ENCODE assay signal across 28 mouse cellular contexts in genomic region chr11:58107664-58108337, GRCm38 (mm10). TPM values are rescaled to one million over a fixed set of nuclear protein-coding genes. Genes with fewer than 3 reads are reported as not detected.
DNase-seq lines count a peak whose midpoint lies in the region; ATAC-seq and TF ChIP-seq lines count a peak whose summit lies in the region.
"Had no signal": no experiment of that assay in that cellular context is flagged by ENCODE, and none has a peak within 500 bp of the region (broad histone marks: within the 10 kb centered on the region; RNA-seq: fewer than 3 reads in every experiment).

No protein-coding gene starts in this region.

- peak; percentile 74 for DNase-seq in A20 (ENCODE audit: low read depth, low spot score)
- no peak for DNase-seq in left cerebral cortex, postnatal 14 days (ENCODE audit: low spot score in 2 of 2)
- DNase-seq in stomach, postnatal 0 days (ENCODE audit: low spot score), result no peak
- DNase-seq: adrenal gland, adult 8-10 months; adrenal gland, postnatal 25 days; B cell, adult 2 months; cerebellum, adult 11-12 months; cerebellum, adult 9-10 months; gastrocnemius, postnatal 25 days; heart, adult 2 months; heart, postnatal 36 days; kidney, adult 11 months had no signal

- no peak overlapping the region for H3K27ac ChIP-seq in stomach, postnatal 0 days (replicated peaks)
- H3K27ac ChIP-seq: forebrain, embryonic 10.5 days; forebrain, embryonic 15.5 days; heart, adult 2 months; heart, embryonic 10.5 days; heart, embryonic 13.5 days; hindbrain, embryonic 10.5 days; hindbrain, embryonic 13.5 days; intestine, embryonic 15.5 days had no signal

- no peaks in the 10 kb centered on the region for H3K27me3 ChIP-seq in megakaryocyte, embryonic 14.5 days (replicated peaks)
- H3K27me3 ChIP-seq in E14TG2a.4 (ENCODE audit: insufficient read depth, low read length), result no peaks in the 10 kb centered on the region
- no peaks in the 10 kb centered on the region for H3K27me3 ChIP-seq in stomach, postnatal 0 days (ENCODE audit: control insufficient read depth, insufficient read depth, low read length)
- H3K27me3 ChIP-seq: forebrain, embryonic 15.5 days; heart, embryonic 13.5 days; hindbrain, embryonic 13.5 days; intestine, embryonic 15.5 days had no signal

- 76% methylated on average over 4 of the region's 4 CpGs for WGBS in stomach, postnatal 0 days

- no peak for ATAC-seq in megakaryocyte, adult 5-6 weeks (ENCODE audit: poor library complexity, severe bottlenecking)
- ATAC-seq in stomach, postnatal 0 days (ENCODE audit: low FRiP score, low TSS enrichment), result no peak
- ATAC-seq: forebrain, embryonic 15.5 days; hindbrain, embryonic 16.5 days; intestine, embryonic 15.5 days had no signal

- TF ChIP-seq CTCF in E14TG2a.4 (conservative IDR thresholded peaks at IDR 0.05; ENCODE audit: low read length), result no peak
- TF ChIP-seq CTCF in stomach, postnatal 0 days (IDR thresholded peaks at IDR 0.05; ENCODE audit: low read depth), result no peak

- no peaks in the 10 kb centered on the region for H3K9me3 ChIP-seq in megakaryocyte, embryonic 14.5 days
- no peaks in the 10 kb centered on the region for H3K9me3 ChIP-seq in E14TG2a.4 (ENCODE audit: low read length)
- no peaks in the 10 kb centered on the region for H3K9me3 ChIP-seq in stomach, postnatal 0 days (ENCODE audit: control insufficient read depth, low read length)
- H3K9me3 ChIP-seq: forebrain, embryonic 10.5 days; forebrain, embryonic 15.5 days; heart, embryonic 10.5 days; heart, embryonic 13.5 days; hindbrain, embryonic 10.5 days; hindbrain, embryonic 13.5 days; intestine, embryonic 15.5 days had no signal

- H3K4me1 ChIP-seq in megakaryocyte, embryonic 14.5 days, result peaks cover 56% of the 10 kb centered on the region
- peaks cover 59% of the 10 kb centered on the region for H3K4me1 ChIP-seq in E14TG2a.4 (replicated peaks; ENCODE audit: low read depth, low read length)
- H3K4me1 ChIP-seq in stomach, postnatal 0 days (replicated peaks; ENCODE audit: control insufficient read depth, insufficient read depth), result no peaks in the 10 kb centered on the region; the same call in 1 of the 2 replicates

- H3K4me3 ChIP-seq in megakaryocyte, embryonic 14.5 days (replicated peaks), result peak overlapping the region; percentile 80
- peak overlapping the region; percentile 37; the same call in 1 of the 2 replicates for H3K4me3 ChIP-seq in E14TG2a.4 (replicated peaks; ENCODE audit: low read length)
- H3K4me3 ChIP-seq in stomach, postnatal 0 days (ENCODE audit: low read depth, low read length), result no peak overlapping the region
- H3K4me3 ChIP-seq: forebrain, embryonic 10.5 days; forebrain, embryonic 15.5 days; heart, adult 2 months; heart, embryonic 10.5 days; heart, embryonic 13.5 days; hindbrain, embryonic 10.5 days; hindbrain, embryonic 13.5 days; intestine, embryonic 15.5 days had no signal

- no peak for TF ChIP-seq EP300 in stomach, postnatal 0 days (optimal IDR thresholded peaks at IDR 0.05)

- no peak overlapping the region for H3K4me2 ChIP-seq in stomach, postnatal 0 days (replicated peaks; ENCODE audit: low read depth)
- H3K4me2 ChIP-seq: forebrain, embryonic 15.5 days; heart, embryonic 13.5 days; hindbrain, embryonic 13.5 days; intestine, embryonic 15.5 days had no signal

- H3K36me3 ChIP-seq in megakaryocyte, embryonic 14.5 days (replicated peaks; ENCODE audit: low read length), result peaks cover 38% of the 10 kb centered on the region
- H3K36me3 ChIP-seq in E14TG2a.4 (ENCODE audit: insufficient read depth, low read length), result peaks cover 48% of the 10 kb centered on the region
- peaks cover 15% of the 10 kb centered on the region for H3K36me3 ChIP-seq in stomach, postnatal 0 days (ENCODE audit: control insufficient read depth, insufficient read depth, low read length)

- intact Hi-C loops in left cerebral cortex, postnatal 14 days (cut with DNase I), result no loop called here

- no peak overlapping the region for H3K9ac ChIP-seq in stomach, postnatal 0 days (ENCODE audit: low read length)
- H3K9ac ChIP-seq: forebrain, embryonic 15.5 days; heart, embryonic 13.5 days; hindbrain, embryonic 13.5 days; intestine, embryonic 15.5 days had no signal

RNA-seq across cellular contexts. Expression of gene Cnot8, which starts 3.8 kb away (rescaled TPM):
- 1.1 and 3.5 TPM in 2 replicates for polyA plus RNA-seq in megakaryocyte, embryonic 14.5 days (2012; ENCODE audit: insufficient read depth, low replicate concordance)
- 57.4 and 62.3 TPM in 2 replicates for total RNA-seq in megakaryocyte, adult 5-6 weeks (2015)
- 86.3 and 88.8 TPM in 2 replicates for total RNA-seq in megakaryocyte, adult 5-6 weeks (2017)
- 10 to 100 TPM; 52.1 to 54.3 TPM for total RNA-seq in left cerebral cortex, postnatal 14 days (2021)
- 41.4 and 42.9 TPM in 2 replicates for polyA plus RNA-seq in stomach, postnatal 0 days (2015; fragmentation: Nextera tagmentation; extraction: Ambion mirVana)

RNA-seq across cellular contexts. Expression of gene Gm12248, which starts 14.9 kb away (rescaled TPM):
- polyA plus RNA-seq in megakaryocyte, embryonic 14.5 days (2012; ENCODE audit: insufficient read depth, low replicate concordance), result not detected in 2 replicates
- not detected in 2 replicates for total RNA-seq in megakaryocyte, adult 5-6 weeks (2015)
- total RNA-seq in megakaryocyte, adult 5-6 weeks (2017), result not detected in 2 replicates
- total RNA-seq in left cerebral cortex, postnatal 14 days (2021), result not detected
- not detected in 2 replicates for polyA plus RNA-seq in stomach, postnatal 0 days (2015; fragmentation: Nextera tagmentation; extraction: Ambion mirVana)
- total RNA-seq: gastrocnemius, adult 8-10 months; gastrocnemius, postnatal 25 days; heart, adult 2 months; heart, postnatal 36 days had no signal
- polyA plus RNA-seq: brain, embryonic 14.5 days; embryonic facial prominence, embryonic 11.5 days; embryonic facial prominence, embryonic 14.5 days; forebrain, embryonic 10.5 days; forebrain, embryonic 15.5 days; heart, adult 2 months; heart, embryonic 10.5 days; heart, embryonic 13.5 days; heart, postnatal 0 days; intestine, embryonic 15.5 days had no signal
